Mouse (Mus musculus) gastrocnemius, postnatal 14 days (tissue): ENCODE results near the gene Csk. TPM values are rescaled to one million over a fixed set of nuclear protein-coding genes. Genes with fewer than 3 reads are reported as not detected.

Source experiments
- DNase-seq: peaks from one replicate; pipeline ENCODE4 v3.0.0; 2021; ENCODE audit warnings: mixed read lengths
- intact Hi-C: fragments of 180-260 bp; cut with DNase I; formaldehyde crosslinking; loops from one replicate; pipeline ENCODE4 v1.15.1; 2025; ENCODE audit warnings: low total_unique reads
- long read RNA-seq, 2 experiments: library from polyadenylated mRNA; stranded (forward); transcript quantifications; one replicate each; pipeline ENCODE4 v2.0.0; 2021
- total RNA-seq, 2 experiments: library from RNA; stranded (reverse); gene quantifications; 2 replicates each; pipeline ENCODE4 v1.2.3; 2021

The Csk gene
- 10 to 100 TPM; 14.5 to 19.3 TPM for total RNA-seq
- long read RNA-seq, experiment 1, partial matches to known transcripts, result 4 of 11 reads
- long read RNA-seq, experiment 1, other reads (novel, unspliced or antisense), result 4 of 11 reads
- long read RNA-seq, experiment 2, transcript Csk-201 (13 exons, 2,749 nt), result major isoform, 5 of 8 reads
- long read RNA-seq, experiment 2, partial matches to known transcripts, result 2 of 8 reads
- long read RNA-seq, experiment 2, other reads (novel, unspliced or antisense), result 1 of 8 reads

DNA sequence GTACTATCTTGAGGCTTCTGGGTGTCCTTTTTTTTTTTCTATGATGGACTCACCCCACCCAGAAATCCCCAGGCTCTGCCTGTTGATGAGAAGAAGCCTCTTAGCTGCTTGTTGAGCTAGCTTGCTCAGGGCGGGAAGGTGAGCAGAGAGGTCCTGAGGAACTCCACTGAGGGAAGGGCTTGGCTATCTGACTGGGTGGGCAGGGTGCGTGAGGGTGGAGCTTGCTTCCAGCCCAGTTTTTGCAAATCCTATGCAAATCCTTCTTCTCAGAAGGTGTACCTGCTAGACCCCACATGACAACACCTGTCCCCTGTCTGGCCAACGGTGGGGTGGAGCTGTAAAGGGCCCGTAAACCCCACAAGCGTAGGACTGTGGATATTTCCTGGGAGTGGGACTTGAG is at the start of gene Csk:
Gene Csk (minus strand): TSS at position 349 of the 400 bp plus-strand sequence.
- intact Hi-C loops, result loop anchor here (5.0 to 10.0 kb wide), 3 partner anchors 36 to 168 kb away; partner anchors contain the start of gene Fam219b
- no peak for DNase-seq

DNA sequence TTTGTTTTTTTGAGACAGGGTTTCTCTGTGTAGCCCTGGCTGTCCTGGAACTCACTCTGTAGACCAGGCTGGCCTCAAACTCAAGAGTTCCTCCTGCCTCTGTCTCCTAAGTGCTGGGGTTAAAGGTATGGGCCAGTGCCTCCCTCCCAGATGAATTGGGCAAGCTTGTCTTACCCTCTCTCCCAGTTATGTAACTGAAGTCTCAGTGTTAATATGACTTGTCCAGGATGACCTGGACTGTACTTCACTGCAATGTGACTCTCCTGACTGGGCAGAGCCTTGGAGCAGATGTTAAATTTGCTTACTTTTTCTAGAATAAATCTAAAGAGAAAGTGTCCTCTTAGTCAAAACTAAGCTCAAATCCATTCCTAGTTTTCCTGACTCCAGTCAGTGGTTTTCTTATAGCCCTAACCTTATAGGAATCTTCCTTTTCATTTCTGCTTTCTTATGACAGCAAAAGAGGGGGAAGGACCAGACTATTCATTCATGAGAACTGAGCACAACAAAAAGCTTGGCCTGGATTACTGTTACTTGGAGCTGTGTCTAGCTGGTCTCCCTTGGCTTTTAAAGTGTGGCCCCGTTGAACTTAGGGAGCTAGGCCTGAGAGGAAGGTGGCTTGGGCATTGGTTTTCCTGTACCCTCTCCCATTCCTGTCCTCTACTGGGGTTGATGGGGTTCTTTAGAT is 45.2 kb upstream of the Csk start:
- intact Hi-C loops, result no loop called here
- no peak for DNase-seq

DNA sequence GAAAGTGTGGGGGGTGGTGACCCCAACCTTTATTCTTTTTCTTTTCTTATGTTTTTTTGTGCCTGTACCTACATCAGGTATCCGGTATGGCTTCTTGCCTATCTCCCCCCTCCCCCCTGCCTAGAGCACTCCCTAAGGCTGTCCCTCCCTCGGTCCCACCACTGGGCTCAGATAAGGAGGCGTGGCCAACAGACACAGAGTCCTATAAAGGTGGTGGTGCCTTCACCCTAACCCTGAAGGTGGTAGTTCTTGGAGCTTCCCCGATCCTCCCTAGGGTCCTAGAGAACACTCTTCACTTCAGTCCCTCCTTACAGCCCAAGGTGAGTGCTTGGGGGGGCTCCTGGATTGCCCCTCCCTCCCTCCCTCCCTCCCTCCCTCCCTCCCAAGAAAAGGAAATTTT is 43.9 kb upstream of the Csk start:
- intact Hi-C loops, result no loop called here
- no peak for DNase-seq

DNA sequence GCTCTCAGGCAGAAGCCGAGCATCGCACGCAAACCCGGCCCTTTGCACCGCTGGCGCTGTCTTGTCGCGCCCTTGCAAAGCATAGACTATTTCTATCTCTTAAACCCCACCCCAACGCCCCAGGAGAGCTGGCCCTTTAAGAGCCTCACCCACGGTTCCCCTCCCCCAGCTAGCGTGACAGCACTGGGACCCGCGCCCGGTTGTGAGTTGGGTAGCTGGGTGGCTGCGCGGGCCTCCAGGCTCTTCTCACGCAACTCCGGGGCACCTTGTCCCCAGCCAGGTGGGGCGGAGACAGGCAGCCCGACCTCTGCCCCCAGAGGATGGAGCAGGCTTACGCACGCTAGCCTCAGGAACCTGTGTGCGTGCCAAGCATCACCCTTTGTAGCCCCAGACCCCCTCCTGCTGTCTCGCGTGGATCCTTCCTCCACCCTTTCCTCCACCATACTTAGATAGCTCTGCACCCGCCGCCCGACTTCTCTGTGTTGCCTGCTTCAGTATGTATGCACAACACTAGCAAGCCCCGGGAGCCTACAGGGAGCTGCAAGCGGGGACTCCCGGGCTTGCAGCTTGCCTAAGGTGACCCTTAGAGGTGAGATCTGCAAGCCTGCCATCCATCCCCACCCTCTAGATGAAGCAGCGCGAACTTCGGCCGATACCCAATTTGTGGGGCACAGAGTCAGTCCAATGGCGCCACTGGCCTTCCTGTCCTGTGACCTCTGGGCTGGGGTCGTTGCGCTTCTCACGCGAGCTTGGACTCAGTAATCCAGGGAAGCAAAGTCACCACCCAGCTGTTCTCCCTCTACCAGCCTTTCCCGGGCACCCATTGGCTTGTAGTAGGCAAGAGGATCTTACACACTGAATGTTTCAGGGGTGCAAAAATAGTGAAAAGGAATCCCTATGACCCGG is 43.2 kb upstream of the Csk start:
- intact Hi-C loops, result no loop called here
- peak; percentile 26 for DNase-seq

DNA sequence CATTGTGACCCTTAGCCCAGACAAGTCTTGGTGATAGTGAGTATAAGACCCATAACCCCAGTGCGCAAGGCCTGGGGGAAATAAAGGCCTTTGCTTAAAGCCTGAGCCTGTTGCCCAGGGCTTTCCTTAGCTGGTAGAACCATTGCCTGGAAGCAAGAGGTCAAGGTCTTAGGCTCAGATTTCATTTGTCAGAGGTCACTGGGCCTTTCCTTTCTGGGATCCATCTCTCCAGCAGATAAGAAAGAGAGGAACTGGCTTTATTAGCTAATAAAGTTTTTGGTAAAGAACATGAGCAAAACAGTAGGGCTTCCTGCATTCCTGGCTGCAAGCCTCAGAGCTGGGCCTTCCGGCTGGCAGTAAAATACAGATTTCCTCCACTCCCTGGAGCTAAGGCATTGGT is 40.7 kb upstream of the Csk start:
- no peak for DNase-seq
- intact Hi-C loops, result no loop called here

DNA sequence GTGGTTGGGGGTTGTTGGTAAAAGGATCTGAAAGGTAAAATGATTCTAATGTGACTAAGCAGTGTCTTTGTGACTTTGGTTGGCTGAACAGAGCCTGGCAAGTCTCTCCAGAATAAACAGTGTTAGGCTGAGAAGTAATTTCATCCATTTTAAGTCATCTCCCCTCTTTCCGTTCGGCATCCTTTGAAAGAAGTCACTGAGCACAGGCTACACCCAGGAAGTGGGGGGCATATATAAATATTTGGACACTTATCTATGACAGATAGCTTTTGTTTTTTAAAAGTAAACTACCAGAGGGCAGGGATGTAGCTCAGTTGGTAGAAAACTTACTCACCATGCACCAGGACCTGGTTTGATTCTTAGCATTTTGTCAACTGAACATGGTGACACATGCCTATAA is 35.2 kb upstream of the Csk start:
- intact Hi-C loops, result no loop called here

DNA sequence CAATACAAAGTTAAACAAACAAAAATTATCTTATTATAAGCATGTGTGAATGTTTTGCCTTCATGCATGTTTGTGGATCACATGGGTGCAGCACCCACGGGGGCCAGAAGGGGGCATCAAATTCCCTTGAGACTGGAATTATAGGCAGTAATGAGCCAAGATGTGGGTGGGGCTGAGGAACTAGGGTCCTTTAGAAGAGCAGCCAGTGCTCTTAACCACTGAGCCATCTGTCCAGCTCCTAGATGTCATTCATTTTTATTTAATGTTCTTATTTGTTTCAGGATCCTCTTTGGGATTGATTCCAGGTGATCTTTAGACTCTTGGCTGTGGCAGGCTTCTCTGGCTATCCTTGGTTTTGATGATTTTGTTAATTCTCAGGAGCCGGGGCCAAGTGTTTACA is 34.7 kb upstream of the Csk start:
- intact Hi-C loops, result no loop called here
- DNase-seq, result no peak

More for the DNA sequence above, 35.2 kb upstream of the Csk start:
- no peak for DNase-seq

DNA sequence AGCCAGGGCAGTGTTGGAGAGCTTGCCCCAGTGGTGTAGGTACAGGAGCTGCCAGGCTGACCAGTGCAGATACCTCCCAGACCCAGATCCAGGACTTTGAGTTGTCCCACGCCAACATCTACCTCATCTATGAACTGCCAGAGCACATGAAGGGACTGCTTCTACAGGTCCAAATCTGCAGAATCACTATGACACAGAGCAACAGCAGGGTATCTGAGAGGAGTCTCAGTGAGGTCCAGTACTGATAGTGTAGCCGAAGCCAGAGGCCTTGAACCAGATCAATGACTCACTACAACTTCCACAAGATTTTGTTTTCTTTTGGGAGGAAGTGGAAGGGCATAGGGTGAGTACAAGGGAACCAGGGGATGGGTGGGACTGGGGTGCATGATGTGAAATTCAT is 34.3 kb upstream of the Csk start, which contains the start of gene Cyp1a1:
Gene Cyp1a1 (plus strand): TSS at position 178 of the 400 bp plus-strand sequence.
- DNase-seq, result no peak
- intact Hi-C loops, result no loop called here

DNA sequence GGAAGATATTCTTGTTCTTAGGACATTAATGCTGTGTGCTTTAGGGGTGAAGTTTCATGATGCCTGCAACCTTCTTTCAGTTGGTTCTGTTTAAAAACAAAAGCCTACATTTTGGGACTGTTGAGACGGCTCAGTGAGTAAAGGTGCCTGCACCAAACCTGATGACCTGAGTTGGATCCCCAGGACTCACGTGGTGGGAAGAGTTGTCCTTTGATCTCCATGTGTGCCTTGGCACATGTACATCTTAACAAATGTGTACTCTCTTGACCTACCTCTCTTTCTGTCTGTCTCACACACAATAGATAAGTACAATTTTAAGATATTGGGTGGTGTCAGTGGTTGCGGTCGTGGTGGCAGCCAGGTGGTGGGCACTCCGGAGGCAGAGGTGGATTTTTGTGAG is 32.6 kb upstream of the Csk start:
- intact Hi-C loops, result no loop called here
- no peak for DNase-seq

DNA sequence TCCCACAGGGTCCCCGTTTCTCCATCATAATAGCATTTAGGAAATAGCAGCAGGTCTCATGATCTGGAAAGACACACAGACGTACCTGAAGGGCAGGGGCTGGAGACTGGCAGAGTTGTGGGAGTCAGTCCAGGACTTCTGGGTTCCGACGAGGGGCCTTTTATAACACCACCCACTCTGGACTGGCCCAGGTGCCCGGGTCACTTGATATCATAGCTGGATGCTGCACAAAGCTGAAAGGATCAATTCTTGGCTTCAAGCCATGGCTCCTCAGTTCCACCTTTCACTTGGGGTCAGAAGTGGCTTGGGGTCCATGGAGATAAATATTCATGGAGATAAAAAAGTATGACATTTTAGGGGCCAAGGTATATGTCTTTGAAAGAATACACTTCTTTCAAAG is 30.1 kb upstream of the Csk start, which contains the start of gene Cyp1a2:
Gene Cyp1a2 (minus strand): TSS at position 184 of the 400 bp plus-strand sequence.
- intact Hi-C loops, result no loop called here
- no peak for DNase-seq

DNA sequence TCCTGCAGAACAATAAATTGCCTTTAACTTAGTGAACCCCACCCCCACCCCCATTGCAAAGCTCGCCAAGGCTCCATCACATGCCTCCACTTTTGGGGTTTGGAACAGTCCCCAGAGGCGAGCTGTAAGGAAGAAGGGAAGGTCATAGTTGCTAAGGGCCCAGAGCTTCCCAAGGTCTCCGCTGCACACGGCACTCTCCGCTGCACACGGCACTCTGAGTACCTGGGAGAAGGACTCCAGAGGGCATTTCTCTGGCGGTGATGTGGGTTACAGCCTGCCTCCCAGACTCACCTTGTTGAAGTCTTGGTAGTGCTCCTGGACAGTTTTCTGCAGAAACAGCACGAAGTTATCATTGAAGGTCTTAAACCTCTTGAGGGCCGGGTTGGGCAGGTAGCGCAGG is 28.0 kb upstream of the Csk start:
- intact Hi-C loops, result no loop called here
- no peak for DNase-seq

DNA sequence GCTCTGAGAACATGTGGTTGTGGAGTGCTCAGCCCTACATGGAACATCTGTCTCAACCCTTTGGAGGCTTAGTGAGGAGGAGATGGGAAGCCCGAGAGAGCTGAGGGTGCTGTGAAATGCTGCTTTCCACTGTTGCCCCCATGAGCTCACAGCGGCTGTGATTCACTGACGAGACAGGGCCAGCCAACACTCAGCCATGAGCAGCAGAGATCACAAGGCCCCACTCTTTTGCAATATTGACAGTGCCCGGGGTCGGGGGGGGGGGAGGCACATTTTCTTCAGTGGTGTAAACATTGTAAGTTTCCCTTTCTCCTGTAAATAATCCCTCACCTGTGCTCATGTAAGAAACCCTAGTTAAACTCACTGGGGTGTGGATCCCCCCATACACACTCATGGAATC is 18.1 kb upstream of the Csk start:
- intact Hi-C loops, result no loop called here
- no peak for DNase-seq

DNA sequence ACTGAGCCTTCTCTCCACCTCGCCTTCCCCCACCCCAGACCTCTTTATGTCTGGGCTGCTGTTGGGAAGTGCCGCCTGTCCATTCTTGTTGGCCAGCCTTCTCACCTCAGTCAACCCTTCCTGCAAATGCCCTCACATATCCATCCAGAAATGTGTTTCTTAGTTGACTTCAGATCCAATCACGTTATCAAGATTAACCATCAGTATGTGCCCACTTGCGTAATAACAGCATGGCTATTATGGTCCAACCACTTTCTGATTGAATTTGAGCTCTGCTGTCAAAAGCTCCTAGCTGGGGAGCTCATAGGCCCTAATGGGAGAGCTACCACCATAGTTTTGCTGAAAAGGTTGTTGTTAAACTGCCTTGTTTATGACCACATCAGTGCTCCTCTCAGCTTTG is 17.6 kb upstream of the Csk start:
- no peak for DNase-seq
- intact Hi-C loops, result no loop called here

DNA sequence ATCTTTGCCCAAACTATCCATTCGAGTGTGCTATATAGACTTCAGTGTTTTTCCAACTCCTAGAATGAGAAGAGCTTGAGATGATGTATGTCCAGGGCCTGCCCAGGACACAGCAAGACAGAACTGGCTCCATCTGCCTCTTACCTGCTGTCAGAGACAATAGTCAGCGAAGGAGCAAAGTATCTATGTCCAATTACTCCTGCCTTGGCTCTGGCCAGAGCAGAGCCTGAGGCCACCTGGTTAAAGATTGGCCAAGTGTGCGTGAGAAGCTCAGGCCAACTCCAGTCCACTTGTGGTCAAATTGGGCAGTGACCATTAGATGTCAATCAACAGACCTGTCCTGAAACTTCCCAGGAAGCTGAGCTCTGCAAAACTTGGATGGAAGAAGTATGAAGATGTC is 16.1 kb upstream of the Csk start:
- intact Hi-C loops, result no loop called here
- no peak for DNase-seq

DNA sequence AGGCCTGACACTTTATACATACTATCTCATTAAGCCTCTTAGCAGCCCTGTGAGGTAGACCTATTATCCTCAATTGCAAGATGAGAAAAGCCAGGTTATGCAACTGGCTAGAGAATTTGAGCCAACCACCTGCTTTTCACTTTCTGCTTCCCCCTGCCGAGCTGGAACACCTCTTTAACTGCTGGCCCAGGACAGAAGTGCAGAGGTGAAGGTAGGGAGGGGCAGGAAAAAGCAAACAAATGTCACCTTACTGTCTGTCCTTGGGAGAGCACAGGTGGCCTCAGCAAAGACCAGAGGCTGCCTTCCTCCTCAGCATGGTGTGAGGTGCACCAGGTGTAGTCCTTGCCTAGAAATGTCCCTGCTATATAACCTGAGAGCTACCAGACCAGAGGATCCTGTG is 14.8 kb upstream of the Csk start:
- no peak for DNase-seq
- intact Hi-C loops, result no loop called here

DNA sequence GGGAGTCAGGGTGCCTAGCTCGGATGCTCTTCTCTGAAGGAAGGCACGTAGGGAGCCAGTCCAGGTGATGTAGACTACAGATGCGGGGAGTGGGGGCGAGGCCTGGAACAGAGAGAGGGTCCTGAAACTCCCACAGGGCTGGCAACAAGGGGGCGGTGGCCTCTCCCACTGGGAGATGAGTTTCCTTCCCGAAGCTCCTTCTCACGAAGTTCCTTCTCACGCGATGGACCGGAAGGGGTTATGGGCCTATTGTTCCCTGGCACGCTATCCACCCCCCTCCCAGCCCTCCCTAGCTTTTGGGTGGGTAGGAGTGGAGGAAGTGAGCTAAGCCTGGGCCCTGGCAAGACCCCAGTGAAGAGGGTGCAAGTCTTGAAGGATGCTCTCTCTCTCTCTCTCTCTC is 14.4 kb upstream of the Csk start:
- no peak for DNase-seq
- intact Hi-C loops, result no loop called here

DNA sequence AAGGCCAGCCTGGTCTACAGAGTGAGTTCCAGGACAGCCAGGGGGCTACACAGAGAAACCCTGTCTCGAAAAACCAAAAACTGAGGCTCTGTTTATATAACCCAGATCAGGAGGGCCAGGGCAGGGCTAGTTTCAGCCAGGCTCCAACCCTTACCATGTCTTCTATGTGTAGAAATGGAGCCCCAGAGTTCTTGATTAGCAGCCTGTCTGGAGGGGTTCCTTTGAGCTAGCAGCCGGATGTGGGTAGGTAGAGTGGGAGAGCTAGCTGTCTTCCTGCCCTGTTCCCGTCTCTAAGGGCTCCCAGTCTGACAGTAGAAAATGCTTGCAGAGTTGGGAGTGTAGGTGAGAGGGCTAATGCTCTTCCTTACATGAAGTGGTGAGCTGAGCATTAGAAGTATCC is 13.7 kb upstream of the Csk start:
- DNase-seq, result no peak
- intact Hi-C loops, result no loop called here

DNA sequence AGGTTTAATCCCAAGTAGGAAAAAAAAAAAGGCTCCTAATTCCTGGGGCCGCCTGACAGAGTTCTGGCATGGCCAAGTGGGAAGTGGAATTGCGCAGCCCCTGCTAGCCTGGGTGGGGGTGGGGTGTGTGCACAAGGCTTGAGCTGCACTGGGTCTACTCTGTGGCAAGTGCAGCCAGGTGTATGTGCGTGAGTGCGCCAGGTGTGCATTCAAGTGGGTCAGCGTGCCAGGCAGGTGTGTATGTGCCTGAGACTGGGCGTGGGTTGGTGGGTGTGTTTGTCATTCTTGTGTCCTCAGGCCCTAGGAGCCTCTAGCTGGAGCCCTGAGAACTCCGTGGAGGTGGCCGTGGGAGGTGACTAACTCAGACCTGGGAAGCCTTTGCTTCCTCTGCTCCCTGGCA is 13.1 kb upstream of the Csk start:
- intact Hi-C loops, result no loop called here
- DNase-seq, result no peak

DNA sequence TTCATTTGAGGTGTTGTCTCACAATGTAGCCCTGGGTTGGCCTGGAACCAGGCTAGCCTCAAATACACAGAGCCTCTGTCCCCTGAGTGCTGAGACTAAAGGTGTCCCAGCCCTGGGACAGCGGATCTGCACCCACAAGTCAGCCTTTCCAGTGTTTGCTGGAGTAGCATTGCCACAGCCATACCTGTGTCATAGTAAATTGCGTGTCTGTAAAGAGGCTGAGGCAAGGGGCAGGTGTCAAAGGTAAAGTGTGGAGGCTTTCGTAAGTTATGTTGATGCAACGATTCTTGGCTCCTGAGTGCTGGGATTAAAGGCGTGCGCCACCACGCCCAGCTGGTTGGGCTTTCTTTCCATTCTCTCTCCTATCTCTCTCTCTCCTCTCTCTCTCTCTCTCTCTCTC is 11.2 kb upstream of the Csk start:
- intact Hi-C loops, result no loop called here
- DNase-seq, result no peak

DNA sequence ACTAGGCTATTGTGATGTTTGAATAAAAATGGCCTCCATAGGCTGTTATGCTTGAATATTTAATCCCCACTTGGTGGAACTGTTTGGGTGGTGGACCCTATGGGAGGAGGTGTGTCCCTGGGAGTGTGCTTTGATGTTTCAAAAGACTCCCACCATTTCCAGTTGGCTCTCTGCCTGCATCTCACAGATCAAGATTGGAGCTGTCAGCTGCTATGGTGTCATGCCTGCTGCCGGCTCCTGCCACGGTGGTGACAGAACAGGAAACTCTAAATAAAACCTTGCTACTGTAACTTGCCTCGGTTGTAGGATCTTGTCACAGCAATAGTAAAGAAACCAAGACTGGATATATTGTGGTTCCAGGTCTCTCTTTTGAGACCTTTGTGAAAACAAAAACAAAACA is 8.1 kb upstream of the Csk start:
- no peak for DNase-seq
- intact Hi-C loops, result loop anchor here (2.0 kb wide), 1 partner anchor 79 kb away; no protein-coding TSS in a partner anchor
